Mouse (Mus musculus): Measurements from ENCODE around the gene Duoxa1.

GRCm38 (mm10) chr2:122260729-122261128, 52.8 kb downstream of the Duoxa1 start:
- TF ChIP-seq CTCF (IDR thresholded peaks at IDR 0.05; ENCODE audit: low read depth) (no peak), EP300 (IDR thresholded peaks at IDR 0.05; ENCODE audit: low read depth) (no peak)
